Mouse (Mus musculus): ENCODE measurements around the gene Slc39a1.
"Not testable (repeated sequence)": the region's sequence is repeated elsewhere in the genome, so short reads cannot be mapped to it uniquely, and the experiment has no call there.

The Slc39a1 gene

DNA sequence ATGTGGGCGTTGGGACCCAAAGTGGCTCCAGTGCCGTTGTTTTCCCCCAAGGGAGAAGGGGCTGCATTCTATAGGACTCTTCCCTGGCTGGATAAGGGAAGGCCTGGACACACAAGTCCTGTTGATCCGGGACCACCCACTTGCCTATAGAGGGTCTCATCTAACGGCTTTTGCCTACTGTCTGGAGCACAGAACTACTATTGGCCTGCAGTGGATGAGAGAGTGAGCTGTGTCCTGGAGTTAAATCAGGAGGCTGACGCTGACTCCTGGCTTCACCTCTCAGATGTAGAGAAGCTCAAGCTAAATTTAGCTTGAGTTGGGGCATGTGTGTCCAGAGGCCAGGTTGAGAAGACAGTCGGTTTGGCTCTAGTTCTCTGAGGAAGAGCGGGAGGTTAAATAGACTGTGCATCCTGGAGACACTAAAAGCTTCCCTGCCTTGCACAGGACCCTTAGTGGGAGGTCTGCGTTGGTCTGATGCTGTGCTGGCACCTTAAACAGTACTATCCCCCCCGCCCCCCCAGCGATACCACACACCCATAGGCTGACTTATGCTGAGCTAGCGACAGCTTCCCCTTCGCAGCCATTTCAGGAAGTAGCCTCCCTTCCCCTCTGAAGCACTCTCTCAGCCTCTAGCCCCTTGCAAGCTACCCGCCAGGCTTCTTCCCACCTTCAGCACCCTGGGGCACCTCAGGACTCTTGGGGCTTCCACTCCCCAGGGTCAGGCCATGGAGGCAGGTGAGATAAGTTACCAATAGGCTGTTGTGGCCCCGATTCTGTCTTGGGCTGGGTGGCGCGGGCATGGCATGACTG is 18.2 kb downstream of the Slc39a1 start:
- DNase-seq (ENCODE audit: low read depth, low spot score), result no peak

DNA sequence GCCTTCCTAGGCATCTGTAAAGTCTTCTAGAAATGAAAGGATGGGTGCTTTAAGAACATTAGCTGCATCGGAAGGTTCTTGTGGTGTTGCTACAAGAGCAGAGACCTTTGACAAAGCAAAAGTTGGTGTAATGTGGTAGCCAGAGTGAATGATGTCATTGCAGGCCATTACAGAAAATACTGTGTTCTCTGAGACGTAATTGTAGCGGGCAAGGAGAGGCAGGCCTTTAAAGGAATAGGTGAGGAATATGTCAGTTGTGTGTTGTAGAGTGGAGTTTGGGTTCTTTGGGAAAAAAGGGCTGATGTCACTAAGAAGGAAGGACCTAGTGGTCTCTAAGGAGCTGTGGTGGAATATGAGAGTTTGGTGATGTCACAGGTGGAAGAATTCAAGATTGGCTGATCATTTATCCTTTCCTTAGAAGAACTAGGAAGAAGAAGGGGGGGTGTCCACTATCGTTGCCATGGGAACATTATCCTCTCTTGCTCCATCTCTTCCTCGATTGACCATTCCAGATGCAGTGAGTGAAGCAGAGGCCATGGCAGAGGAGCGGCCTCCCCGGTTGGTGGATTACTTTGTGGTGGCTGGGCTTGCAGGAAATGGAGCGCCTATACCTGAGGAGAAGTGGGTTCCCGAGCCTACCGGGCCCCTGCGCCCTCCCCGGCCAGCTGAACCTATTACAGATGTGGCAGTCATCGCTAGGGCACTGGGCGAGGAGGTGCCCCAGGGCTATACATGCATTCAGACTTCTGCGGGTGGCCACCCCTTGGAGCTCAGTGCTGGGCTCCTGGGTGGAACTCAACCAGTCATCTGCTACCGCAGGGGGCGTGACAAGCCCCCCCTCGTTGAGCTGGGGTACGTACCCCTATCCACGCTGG is 19.2 kb downstream of the Slc39a1 start:
- DNase-seq (ENCODE audit: low read depth, low spot score), result no peak

GRCm38 (mm10) chr3:90268190-90268589 is 20.2 kb downstream of the Slc39a1 start:
- no peak for DNase-seq (ENCODE audit: low read depth, low spot score)

DNA sequence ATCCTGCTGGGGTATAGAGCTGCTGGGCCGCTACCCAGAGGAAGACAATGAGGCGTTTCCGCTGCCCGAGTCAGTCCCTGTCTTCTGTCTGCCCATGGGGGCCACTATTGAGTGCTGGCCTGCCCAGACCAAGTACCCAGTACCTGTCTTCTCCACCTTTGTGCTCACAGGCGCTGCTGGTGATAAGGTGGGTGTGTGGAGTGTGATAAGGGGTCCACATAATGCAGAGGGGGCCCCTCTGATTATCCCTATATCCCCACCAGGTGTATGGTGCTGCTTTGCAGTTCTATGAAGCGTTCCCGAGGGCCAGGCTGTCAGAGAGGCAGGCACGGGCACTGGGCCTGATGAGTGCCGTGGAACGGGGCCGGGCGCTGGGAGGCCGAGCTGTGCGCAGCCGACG is 21.0 kb downstream of the Slc39a1 start:
- no peak for DNase-seq (ENCODE audit: low read depth, low spot score)

DNA sequence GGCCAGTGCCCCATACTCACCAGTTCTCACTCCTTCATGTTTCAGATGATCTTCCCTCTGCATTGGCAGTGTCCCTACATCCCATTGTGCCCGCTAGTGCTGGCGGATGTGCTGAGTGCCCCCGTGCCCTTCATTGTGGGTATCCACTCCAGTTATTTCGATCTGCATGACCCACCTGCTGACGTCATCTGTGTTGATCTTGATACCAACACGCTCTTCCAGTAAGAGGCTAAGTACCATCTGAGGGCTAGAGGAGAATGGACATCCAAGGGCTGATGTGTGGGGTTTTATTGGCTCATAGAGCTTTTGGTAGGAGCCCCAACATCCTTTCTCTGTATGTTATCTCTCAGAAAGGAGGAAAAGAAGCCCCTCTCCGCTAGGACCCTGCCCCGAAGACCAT is 22.8 kb downstream of the Slc39a1 start:
- no peak for DNase-seq (ENCODE audit: low read depth, low spot score)

GRCm38 (mm10) chr3:90272170-90272569 is 24.2 kb downstream of the Slc39a1 start:
- no peak for DNase-seq (ENCODE audit: low read depth, low spot score)

DNA sequence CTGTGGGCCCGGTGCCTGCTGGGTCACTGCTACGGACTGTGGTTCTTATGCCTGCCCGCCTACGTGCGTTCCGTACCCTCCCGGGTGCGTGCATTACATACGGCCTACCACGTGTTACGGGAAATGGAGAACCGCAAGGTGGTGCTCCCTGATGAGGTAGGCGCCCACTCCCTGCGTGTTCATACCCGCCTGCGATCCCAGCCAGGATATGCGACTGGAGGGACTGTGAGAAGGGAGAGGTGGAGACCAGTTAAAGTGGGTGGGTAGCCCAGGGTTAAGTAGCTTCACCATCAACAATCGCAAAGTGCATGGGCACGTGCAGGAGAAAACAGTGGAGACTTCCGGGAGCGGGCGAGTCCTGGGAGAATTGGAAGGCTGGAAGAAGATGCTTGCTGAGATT is 25.9 kb downstream of the Slc39a1 start:
- no peak for DNase-seq (ENCODE audit: low read depth, low spot score)

DNA sequence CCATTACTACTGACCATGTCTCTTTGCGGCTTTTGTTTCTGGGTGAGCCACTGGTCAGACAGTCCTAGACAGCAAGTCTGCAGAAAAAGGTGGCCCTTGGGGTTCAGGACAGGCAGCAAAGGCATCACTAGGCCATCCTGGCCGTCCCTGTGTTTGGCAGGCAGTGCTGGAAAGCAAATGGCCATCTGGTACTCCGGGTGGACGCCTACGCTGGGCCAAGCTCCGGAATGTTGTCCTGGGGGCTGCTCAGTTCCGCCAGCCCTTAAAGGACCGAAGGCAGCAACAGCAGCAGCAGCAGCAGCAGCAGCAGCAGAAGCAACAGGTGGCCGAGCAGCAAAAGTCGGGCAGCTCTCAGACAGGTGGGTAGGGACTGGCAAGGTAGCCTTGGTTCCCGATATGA is 27.3 kb downstream of the Slc39a1 start:
- DNase-seq (ENCODE audit: low read depth, low spot score), result no peak

DNA sequence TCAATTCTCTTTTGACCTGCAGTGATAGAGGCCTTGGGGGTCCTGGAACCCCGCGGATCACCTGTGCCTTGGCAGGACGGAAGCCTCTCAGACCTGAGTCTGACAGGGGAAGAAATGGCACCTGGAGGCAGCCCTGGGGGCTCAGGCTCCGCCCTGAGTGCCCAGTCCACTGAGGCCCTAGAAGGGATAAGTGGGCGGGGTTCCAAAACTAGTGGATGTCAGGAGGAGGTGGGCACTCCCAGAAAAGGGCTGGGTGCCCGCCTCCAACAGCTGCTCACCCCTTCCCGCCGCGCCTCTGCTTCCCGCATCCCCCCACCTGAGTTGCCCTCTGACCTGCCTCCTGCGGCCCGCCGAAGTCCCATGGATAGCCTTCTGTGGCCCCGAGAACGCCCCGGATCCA is 28.9 kb downstream of the Slc39a1 start:
- DNase-seq (ENCODE audit: low read depth, low spot score), result no peak

DNA sequence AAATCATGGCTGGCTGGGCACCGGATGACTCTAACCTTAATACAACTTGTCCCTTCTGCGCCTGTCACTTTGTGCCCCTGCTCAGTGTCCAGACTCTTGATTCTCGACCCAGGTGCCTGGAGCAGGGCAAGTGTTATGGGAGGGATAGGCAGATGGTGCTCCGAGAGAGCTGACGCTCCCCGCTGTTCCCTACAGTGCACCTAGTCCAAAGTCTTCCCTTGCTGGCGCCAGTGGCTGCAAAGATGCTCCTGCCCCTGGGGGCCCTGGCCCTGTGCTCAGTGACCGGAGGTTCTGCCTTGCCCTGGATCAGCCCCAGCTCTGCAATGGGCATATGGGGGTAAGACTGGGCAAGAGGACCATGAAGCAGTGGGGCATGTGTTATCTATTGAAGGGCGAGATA is 29.8 kb downstream of the Slc39a1 start:
- DNase-seq (ENCODE audit: low read depth, low spot score), result no peak

DNA sequence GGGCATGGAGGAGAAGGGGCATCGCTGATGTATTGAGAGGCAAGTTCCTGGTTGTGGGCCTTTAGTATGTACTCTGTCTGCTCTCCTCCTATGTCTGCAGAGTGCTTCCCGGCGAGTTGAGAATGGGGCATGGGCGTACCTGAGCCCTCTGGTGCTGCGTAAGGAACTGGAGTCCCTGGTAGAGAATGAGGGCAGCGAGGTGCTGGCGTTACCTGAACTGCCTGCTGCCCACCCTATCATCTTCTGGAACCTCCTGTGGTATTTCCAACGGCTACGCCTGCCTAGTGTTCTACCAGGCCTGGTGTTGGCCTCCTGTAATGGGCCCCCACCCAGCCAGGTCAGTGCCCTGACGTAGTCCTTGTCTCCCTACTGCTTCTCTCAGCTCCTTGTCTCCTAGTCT is 30.2 kb downstream of the Slc39a1 start:
- no peak for DNase-seq (ENCODE audit: low read depth, low spot score)

GRCm38 (mm10) chr3:90279216-90279615 is 31.2 kb downstream of the Slc39a1 start:
- no peak for DNase-seq (ENCODE audit: low read depth, low spot score)

DNA sequence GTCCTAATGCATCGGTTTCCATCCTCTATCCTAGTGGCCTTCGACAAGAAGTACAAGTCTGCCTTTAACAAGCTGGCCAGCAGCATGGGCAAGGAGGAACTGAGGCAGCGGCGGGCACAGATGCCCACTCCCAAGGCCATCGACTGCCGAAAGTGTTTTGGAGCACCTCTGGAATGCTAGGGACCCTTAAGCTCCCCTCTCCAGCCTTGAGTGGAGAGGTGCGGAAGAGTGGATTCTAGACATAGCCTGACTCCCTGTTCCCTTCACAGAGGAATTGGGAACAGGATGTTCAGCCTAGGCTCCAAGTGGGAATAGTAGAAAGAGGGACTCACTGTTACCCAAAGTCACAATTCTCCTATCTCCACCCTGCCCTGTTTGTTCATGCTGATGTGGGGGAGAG is 31.8 kb downstream of the Slc39a1 start:
- DNase-seq (ENCODE audit: low read depth, low spot score), result no peak

DNA sequence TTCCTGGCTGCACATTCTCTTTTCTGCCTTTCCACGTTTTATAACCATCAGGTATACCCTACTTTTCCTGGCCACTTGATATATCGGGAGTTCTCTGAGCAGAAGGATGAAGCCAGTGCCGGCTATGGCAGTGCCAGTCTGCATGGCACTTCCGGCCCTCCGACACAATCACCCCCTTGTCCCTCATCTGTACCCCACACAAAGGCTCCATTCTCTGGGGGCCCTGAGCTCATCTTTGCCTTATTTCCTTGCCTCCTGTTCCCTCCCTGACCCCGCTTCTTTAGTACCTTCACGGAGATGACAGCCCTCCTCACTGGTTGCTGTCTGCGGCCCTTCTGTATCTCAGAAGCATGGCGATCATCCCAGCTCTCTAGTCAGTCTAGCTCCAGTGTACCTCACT is 32.7 kb downstream of the Slc39a1 start:
- DNase-seq (ENCODE audit: low read depth, low spot score), result no peak

DNA sequence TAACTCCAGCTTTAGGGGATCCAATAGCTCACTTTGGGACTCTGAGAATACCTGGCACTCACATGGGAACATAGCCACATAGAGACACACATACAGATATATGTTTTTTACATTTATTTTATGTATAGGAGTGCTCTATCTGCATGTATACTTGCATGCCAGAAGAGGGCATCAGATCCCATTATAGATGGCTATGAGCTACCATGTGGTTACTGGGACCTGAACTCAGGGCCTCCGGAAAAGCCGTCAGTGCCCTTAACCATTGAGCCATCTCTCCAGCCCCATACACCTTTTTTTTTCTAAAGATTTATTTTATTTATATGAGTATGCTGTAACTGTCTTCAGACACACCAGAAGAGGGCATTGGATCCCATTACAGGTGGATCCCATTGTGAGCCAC is 36.2 kb downstream of the Slc39a1 start:
- no peak for DNase-seq (ENCODE audit: low read depth, low spot score)

DNA sequence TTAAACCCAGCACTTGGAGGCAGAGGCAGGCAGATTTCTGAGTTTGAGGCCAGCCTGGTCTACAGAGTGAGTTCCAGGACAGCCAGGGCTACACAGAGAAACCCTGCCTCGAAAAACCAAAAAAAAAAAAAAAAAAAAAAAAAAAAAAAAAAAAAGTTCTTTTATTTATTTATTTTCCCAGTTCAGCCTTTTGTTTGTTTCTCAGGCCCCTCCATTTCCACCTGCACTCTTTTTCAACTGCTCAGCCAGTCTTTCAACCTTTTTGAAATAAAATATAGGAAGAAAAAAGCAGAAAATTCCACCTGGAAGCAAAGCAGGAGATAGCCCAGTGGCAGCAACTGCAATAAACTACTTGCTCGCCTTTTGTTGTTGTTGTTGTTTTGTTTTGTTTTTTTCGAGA is 41.4 kb downstream of the Slc39a1 start:
- not testable (repeated sequence) for DNase-seq (ENCODE audit: low read depth, low spot score)

GRCm38 (mm10) chr3:90290602-90291001 is 42.6 kb downstream of the Slc39a1 start:
- DNase-seq (ENCODE audit: low read depth, low spot score), result no peak

DNA sequence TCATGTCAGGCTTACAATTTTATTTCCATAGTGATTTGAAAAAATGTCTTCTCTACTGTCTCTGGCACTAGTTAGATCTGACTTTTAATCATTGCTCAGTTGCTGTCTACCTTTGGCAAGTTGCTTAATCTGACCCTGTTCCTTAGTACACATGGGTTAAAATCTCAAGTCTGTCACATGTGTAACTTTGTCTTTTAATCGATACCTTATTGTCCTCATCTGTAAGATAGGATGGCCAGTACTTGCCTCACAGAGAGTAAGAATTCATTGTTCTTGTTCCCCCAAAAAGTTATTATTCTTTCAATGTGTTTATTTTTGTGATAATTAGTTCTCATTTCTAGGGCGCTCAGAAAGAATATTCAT is 44.0 kb downstream of the Slc39a1 start:
- DNase-seq (ENCODE audit: low read depth, low spot score), result no peak

- peak; percentile 97 for DNase-seq (ENCODE audit: low read depth, low spot score)
Measured at GRCm38 (mm10) chr3:90292345-90293275, 44.6 kb downstream of the Slc39a1 start, which contains the start of gene Gatad2b. Gene Gatad2b (plus strand): TSS chr3:90293178.

DNA sequence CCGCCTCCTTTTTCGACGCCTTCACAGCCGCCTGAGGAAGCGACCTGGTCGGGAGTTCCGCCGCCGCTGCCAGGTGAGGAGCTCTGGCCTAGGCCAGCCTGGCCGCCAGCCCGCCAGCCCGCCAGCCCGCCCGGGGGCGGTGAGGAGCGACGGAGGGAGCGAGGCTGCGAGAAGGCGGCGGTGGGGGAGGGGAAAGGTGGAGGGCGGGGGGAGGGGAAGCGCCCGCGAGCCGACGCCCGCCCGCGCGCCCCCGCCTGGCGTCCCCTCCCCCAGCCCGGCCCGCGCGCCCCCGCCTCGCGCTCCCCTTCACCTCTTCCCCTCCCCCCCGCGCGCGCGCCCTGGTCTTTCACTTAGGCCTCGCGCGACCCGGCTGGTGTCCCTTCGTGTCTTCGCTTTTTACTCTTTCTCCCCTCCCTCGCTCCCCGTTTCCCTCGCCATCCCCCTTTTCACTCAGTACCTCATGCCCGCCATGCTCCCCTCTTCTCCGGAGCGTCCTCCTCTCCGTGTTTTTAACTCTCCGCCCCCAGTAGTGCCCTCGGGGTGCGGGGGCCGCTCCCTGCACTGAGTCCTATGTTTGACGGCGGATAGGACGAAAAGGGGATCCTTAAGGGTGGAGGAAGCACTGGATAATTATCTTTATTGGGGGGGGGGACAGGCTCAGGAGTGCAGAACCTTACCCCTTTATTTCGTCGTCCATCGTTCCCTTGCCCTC is 45.5 kb downstream of the Slc39a1 start:
- DNase-seq (ENCODE audit: low read depth, low spot score), result peak; percentile 65

- DNase-seq (ENCODE audit: low read depth, low spot score), result no peak
Measured at GRCm38 (mm10) chr3:90294064-90294440, 46.1 kb downstream of the Slc39a1 start.

Measured in embryo, embryonic 11.5 days (tissue).